Mouse (Mus musculus): ENCODE data around the gene Trir.

Gene Trir

GRCm38 (mm10) chr8:85026670-85027515 lies at the start of gene Trir:
Gene Trir, plus strand, starts transcription at chr8:85026823.
- DNase-seq (ENCODE audit: low spot score in 2 of 2) = peak; percentile 94 to 95

- DNase-seq (ENCODE audit: low spot score in 2 of 2) = peak; percentile 66 to 75
Measured at GRCm38 (mm10) chr8:84977435-84978247, 49.0 kb upstream of the Trir start.

GRCm38 (mm10) chr8:84978248-84978940 lies 48.2 kb upstream of the Trir start, which contains the start of gene Junb:
Gene Junb, minus strand, starts transcription at chr8:84978718.
- DNase-seq (ENCODE audit: low spot score in 2 of 2) = peak; percentile 97 to 98

DNA sequence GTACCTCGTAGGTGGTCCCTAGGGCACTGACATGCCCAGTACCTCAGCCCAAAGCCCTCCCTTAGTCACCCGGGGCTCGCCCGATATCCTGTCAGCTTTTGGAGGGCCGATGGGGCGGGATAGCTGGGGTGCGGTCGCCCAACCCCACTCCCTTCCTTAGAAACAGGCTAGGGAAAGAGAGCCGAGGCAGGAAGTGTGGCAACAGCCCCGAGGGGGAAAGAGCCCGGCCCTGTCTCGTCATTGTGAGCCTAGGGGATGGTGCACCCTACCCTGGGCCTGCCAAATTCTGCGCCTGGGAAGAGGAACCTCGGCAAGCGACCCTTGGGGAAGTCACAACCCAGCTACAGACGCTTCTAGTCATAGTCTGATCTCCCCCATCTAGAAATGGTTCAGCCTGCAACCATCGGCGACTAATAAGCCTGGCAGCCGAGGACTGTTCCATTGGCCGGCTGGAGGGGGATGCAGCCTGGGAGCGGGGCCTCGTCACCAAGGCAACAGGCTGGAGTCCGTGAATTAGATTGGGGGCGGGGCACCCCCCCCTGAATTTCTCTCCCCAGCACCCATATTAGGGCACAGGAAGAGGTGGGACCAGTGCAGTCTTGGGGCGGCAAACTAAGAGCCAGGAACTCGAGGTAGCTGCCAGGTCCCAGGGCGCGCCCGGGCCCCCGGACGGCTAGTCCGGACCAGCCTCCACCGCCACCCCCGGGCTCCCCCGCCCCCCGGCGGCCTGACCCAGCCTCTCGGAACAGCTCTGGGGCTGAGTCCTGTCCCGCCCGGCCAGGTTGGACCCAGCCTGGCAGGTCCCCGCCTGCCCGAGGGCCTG lies 46.8 kb upstream of the Trir start:
- peak; percentile 97 for DNase-seq (ENCODE audit: low spot score in 2 of 2)

DNA sequence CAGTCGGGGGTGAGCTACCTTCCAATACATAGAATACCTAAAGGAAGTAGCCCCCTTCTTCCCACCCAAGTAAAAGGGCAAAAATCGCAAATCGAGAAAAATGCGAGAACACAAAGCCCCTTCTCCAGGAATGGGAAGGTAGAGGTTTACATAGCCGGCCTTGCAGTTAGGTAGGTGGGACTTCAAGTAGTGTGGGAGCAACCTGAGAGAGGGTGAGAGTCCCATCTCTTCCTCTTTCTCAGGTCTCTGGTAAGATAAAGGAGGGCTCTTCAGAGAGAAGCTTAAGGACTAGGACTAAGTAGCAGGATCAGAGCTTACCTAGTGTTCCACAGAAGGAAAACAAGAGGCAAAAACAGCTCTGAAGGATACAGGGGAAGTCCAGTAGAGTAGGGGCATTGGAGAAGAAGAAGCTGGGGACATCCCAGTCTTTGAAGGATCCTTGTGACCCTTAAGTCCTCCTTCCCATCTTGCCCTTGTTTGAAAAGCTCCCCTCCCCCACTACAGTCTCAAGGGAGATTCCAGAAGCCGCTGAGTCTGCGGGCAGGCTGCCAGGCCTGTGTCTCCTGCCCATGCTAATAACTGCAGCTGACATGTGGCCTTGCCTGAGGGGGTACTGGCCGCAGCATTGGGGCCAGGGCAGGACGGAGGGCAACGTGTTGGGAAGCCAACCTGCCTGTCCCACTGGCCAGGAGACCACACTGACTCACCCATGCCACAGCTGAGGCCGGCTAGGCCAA lies 45.8 kb upstream of the Trir start:
- peak; percentile 79 to 84 for DNase-seq (ENCODE audit: low spot score in 2 of 2)

DNA sequence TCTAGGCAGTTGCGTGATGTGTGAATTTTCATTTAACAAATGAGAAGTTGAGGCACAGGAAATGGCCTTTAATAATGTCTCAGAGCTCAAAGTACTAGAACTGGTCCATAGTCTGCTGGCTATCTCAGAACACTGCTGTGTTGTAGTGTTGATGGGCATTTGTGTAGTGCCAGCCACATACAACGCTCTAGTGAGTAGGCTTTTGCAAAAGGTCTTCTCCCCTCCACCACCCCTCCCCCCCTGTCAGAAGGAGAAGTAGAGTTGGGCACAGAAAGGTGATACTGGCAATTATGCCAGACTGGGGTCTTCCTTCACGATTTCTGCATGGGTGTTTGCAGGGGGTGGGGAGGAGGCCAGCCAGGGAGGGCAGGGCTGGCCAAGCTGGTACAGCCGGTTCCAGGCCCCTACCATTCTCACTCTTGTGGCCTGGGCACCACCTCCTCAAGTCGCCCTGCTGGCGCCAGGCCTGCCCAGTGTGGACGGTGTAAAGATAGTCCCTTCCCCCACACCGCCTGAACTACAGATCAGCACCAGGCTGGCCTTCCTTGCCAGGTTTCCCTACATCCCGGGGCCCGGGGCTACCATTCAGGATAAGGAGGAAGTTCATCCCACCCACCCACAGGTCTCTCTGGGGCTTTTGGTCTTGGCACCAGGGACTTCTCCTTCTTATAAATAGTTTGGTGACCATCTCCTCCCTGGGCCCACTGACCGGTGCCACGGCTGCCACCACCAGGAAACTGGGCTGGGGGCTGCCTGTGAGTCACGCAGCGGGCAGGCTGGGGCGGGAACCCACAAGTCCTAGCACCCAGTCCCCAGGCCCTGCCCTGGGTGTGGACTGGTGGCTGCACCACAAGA lies 44.8 kb upstream of the Trir start:
- DNase-seq (ENCODE audit: low spot score in 2 of 2) = no peak

DNA sequence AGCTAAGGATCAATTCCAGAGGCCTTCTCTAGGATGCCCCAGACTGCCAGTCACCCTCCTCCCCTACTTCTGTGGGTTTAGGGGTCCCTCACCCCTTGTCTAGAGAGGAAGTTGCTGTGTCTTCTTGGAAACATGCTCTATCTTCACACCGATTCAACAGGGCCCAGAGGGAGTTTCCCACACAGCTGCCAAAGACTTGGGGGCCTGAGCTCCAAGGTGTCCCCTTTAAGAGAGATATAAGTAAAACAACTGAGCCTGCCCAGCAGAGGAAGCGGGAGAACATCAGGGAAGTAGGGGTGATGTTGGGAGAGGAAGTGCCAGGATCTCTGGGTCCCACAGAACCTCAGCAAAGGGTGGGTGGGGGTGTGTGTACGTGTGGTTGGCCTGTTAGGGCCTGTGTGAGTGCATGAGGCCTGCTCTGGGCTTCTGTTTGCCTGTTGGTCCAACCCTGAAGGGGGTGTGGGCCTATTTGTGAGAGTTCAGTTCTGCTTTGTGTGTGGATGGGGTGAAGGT lies 44.1 kb upstream of the Trir start:
- DNase-seq (ENCODE audit: low spot score in 2 of 2) = peak; percentile 74 to 83

GRCm38 (mm10) chr8:84984294-84985048 lies 42.2 kb upstream of the Trir start:
- peak; percentile 78 to 90 for DNase-seq (ENCODE audit: low spot score in 2 of 2)

DNA sequence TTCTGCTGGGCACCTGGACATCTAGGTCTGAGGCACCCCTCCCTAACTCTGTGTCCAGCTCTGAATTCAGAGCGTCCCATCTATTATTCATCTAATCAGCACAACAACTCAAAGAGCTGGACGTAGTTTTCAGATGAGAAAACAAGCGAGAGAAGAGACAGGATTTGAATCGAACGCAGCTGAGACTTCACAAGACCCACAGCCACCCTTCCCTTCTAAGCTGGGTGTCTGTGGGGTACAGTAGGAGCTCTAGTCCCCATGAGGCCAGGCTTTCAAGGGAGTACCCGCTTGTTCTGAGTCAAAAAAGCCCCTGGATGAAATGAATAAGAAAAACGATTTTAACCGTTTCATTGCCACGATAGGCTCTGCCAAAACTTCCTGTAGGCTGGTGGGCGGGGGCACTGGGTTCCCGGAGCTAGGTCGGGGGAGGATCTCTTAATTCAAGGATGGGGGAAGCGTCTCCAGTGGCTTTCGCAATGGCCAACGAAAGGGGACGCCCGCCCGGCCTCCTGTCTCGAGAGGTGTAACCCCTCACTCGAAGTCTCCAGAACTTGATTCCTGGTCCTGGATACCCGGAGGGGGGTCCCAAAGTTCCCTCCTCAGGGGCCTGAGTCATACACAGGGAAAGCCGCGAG lies 41.5 kb upstream of the Trir start:
- DNase-seq (ENCODE audit: low spot score in 2 of 2) = no peak

- DNase-seq (ENCODE audit: low spot score in 2 of 2) = peak; percentile 95 to 96
Measured at GRCm38 (mm10) chr8:84985684-84986378, 40.8 kb upstream of the Trir start.

DNA sequence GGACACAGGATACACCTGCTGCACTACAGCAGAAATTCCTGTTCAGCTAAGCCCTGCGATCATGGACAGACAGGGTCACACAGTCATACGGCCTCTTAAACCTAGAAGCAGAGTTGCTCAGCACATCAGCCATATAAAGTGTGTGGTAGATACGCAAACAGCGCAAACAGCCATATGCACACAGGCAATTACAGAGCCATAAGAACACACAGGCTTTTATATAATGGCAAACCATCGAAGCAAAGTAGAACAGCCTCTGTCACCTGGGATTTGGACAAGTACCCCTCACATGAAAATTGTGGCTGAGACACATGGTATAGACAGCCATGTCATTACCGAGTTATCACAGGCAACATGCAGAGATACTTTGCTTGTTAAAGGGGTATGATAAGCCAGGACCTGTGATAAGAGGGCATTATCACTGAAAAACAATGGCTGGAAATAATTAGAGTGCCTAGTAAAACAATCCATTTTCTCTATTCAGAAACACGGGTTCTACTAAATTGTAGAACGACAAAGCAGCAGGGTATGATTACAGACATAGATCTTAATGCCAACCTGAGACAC lies 40.2 kb upstream of the Trir start:
- no peak for DNase-seq (ENCODE audit: low spot score in 2 of 2)

- no peak for DNase-seq (ENCODE audit: low spot score in 2 of 2)
Measured at GRCm38 (mm10) chr8:84987388-84987787, 39.2 kb upstream of the Trir start.

GRCm38 (mm10) chr8:84987903-84988302 lies 38.7 kb upstream of the Trir start:
- no peak for DNase-seq (ENCODE audit: low spot score in 2 of 2)

DNA sequence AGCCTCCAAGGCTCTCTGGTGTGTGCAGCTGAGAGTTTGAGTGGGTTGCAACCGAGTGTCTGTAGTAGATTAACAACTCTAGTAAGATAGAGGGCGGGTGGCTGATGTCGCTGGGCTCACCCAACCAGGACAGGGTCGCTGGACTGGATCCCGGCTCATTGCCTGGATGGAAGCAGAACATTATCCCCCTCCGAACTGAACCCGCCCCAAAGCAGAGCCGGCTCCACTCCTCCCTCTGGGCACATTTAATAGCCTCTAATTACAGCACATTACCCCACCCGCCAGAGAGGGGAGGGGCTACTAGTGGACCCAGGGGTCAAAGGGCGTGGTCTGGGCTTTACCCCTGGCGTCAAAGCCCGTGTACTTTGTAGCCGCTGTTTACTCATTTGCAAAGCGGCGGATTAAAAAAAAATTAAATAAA lies 37.3 kb upstream of the Trir start:
- peak; percentile 35 to 37 for DNase-seq (ENCODE audit: low spot score in 2 of 2)

GRCm38 (mm10) chr8:84989810-84990209 lies 36.8 kb upstream of the Trir start:
- peak; percentile 88 to 91 for DNase-seq (ENCODE audit: low spot score in 2 of 2)

DNA sequence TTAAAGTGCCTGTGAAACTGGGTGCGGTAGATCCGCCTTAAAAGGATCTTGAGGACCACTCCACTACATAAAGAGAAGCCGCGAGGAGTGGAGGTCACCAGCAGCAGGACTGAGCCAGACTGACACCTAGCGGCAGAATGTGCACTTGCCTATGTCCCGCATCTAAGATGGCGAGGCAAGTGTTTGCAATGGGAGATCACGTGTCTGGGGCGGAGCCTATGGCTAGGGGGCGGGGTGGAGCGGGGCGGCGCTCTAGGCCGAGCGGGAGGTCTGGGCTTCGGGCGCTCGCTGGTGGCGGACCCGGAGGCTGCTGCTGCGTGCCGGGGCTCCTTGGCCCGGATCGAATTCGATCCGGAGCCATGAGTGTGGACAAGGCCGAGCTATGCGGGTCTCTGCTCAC lies 36.3 kb upstream of the Trir start, which contains the start of gene Hook2:
Gene Hook2 (plus strand): TSS at position 255 of the 400 bp plus-strand sequence.
- DNase-seq (ENCODE audit: low spot score in 2 of 2) = peak; percentile 98

GRCm38 (mm10) chr8:84990836-84991235 lies 35.8 kb upstream of the Trir start:
- peak in 1 of 2 experiments; percentile 62 for DNase-seq (ENCODE audit: low spot score in 2 of 2)
